Mouse (Mus musculus) midbrain, postnatal 0 days (tissue): ENCODE results near the gene Rpl4. TPM values are rescaled to one million over a fixed set of nuclear protein-coding genes. Genes with fewer than 3 reads are reported as not detected.

Experiments
- ATAC-seq: fragments of 200-750 bp; cut with Nextera tagmentation; 2 replicates; pipeline ENCODE4 v1.8.0; 2017; ENCODE audit warnings: moderate number of reproducible peaks, mild to moderate bottlenecking, moderate TSS enrichment, moderate library complexity; ENCODE audit not compliant: low FRiP score
- DNase-seq: peaks from one replicate; pipeline ENCODE4 v3.0.0-alpha.2; 2015; ENCODE audit warnings: low spot score
- H3K27ac ChIP-seq: fragments of 300-500 bp; sonication (generic); 2 replicates; pipeline ENCODE4 v1.5.1; 2014; ENCODE audit warnings: low read depth, mild to moderate bottlenecking, low read length, mixed read lengths
- H3K27me3 ChIP-seq: fragments of 300-500 bp; sonication (generic); 2 replicates; pipeline ENCODE4 v1.6.1; 2014; ENCODE audit warnings: low read length, control low read depth, mixed read lengths; ENCODE audit not compliant: insufficient read depth
- H3K36me3 ChIP-seq: fragments of 300-500 bp; sonication (generic); 2 replicates; pipeline ENCODE4 v1.6.1; 2014; ENCODE audit warnings: low read length, control low read depth, mixed read lengths; ENCODE audit not compliant: insufficient read depth
- H3K4me1 ChIP-seq: fragments of 300-500 bp; sonication (generic); 2 replicates; pipeline ENCODE4 v1.6.1; 2014; ENCODE audit warnings: mild to moderate bottlenecking, control low read depth, antibody characterized with exemption, low read length, mixed read lengths; ENCODE audit not compliant: insufficient read depth
- H3K4me2 ChIP-seq: fragments of 300-500 bp; sonication (generic); 2 replicates; pipeline ENCODE4 v1.6.1; 2014; ENCODE audit warnings: low read depth, mild to moderate bottlenecking, low read length, mixed read lengths; ENCODE audit not compliant: poor library complexity, severe bottlenecking
- H3K4me3 ChIP-seq: fragments of 300-500 bp; sonication (generic); 2 replicates; pipeline ENCODE4 v1.5.1; 2014; ENCODE audit warnings: low read depth, mild to moderate bottlenecking, low read length, moderate library complexity
- H3K9ac ChIP-seq: fragments of 300-500 bp; sonication (generic); replicated peaks from 2 replicates; pipeline ENCODE4 v1.6.1; 2014; ENCODE audit warnings: mild to moderate bottlenecking, low read length, moderate library complexity, mixed read lengths; ENCODE audit not compliant: poor library complexity, severe bottlenecking
- H3K9me3 ChIP-seq: fragments of 300-500 bp; sonication (generic); 2 replicates; pipeline ENCODE4 v1.6.1; 2016; ENCODE audit warnings: low read length, control low read depth
- CTCF ChIP-seq: IDR thresholded peaks from 2 replicates; pipeline ENCODE4 v1.5.1; 2016; ENCODE audit warnings: antibody characterized with exemption, mild to moderate bottlenecking
- WGBS: fragments of 180-500 bp; shearing (Covaris S2); extraction: QIAGEN DNeasy Blood & Tissue Kit; methylation state at CpG from one replicate; pipeline ENCODE4 v1.1.7; 2014; 5-methylcytosine and 5-hydroxymethylcytosine counted together
- polyA plus RNA-seq: library from polyadenylated mRNA; unstranded; fragments of >200 nt; fragmentation: Nextera tagmentation; extraction: Ambion mirVana; gene quantifications from 2 replicates; pipeline ENCODE4 v1.2.1, GENCODE M21; 2015
- total RNA-seq: library from RNA; depleted of rRNA; stranded (reverse); fragments of >200 nt; gene quantifications from 2 replicates; pipeline ENCODE4 v1.2.3, GENCODE M21; 2014

Rpl4 gene
- total and polyA plus RNA-seq, 2 experiments from 2014 or later = 541 to 607 TPM

- no peak overlapping the region for H3K27ac ChIP-seq
- H3K4me2 ChIP-seq = no peak overlapping the region
- H3K4me3 ChIP-seq = no peak overlapping the region
- no peak for ATAC-seq
- DNase-seq = no peak
- WGBS = 95% methylated on average over 2 of the region's 2 CpGs
- H3K4me1 ChIP-seq = no peaks in the 10 kb centered on the region
- H3K36me3 ChIP-seq = no peaks in the 10 kb centered on the region
- H3K9me3 ChIP-seq = no peaks in the 10 kb centered on the region
- H3K27me3 ChIP-seq = no peaks in the 10 kb centered on the region
- no peak overlapping the region for H3K9ac ChIP-seq
- TF ChIP-seq CTCF = no peak
Observed at GRCm38 (mm10) chr9:64216641-64217040, 43.5 kb downstream of the Rpl4 start.

- DNase-seq (no peak), ATAC-seq (no peak)
- H3K27ac ChIP-seq = no peak overlapping the region
- H3K4me3 ChIP-seq = no peak overlapping the region
- H3K27me3 ChIP-seq = no peaks in the 10 kb centered on the region
- no peaks in the 10 kb centered on the region for H3K9me3 ChIP-seq
- no peaks in the 10 kb centered on the region for H3K36me3 ChIP-seq
- TF ChIP-seq CTCF = no peak
- H3K4me1 ChIP-seq = no peaks in the 10 kb centered on the region
- no peak overlapping the region for H3K9ac ChIP-seq
- H3K4me2 ChIP-seq = no peak overlapping the region
Observed at GRCm38 (mm10) chr9:64217887-64218286, 44.7 kb downstream of the Rpl4 start.

- Histone ChIP-seq H3K9me3 (no peaks in the 10 kb centered on the region), H3K36me3 (no peaks in the 10 kb centered on the region), H3K4me1 (no peaks in the 10 kb centered on the region), H3K4me3 (no peak overlapping the region), H3K4me2 (no peak overlapping the region), H3K27ac (no peak overlapping the region), H3K27me3 (no peaks in the 10 kb centered on the region), H3K9ac (no peak overlapping the region)
- no peak for TF ChIP-seq CTCF
- DNase-seq (no peak), ATAC-seq (no peak)
- WGBS = 39% methylated on average over 1 of the region's 1 CpGs
Observed at GRCm38 (mm10) chr9:64219305-64219704, 46.1 kb downstream of the Rpl4 start.

- TF ChIP-seq CTCF = no peak
- DNase-seq (no peak), ATAC-seq (no peak)
- no peaks in the 10 kb centered on the region for H3K27me3 ChIP-seq
- no peaks in the 10 kb centered on the region for H3K9me3 ChIP-seq
- H3K4me3 ChIP-seq = no peak overlapping the region
- no peak overlapping the region for H3K4me2 ChIP-seq
- no peaks in the 10 kb centered on the region for H3K4me1 ChIP-seq
- H3K9ac ChIP-seq = no peak overlapping the region
- no peaks in the 10 kb centered on the region for H3K36me3 ChIP-seq
- WGBS = 81% methylated on average over 10 of the region's 10 CpGs
- H3K27ac ChIP-seq = no peak overlapping the region
Observed at GRCm38 (mm10) chr9:64219772-64220420, 46.7 kb downstream of the Rpl4 start.

- Histone ChIP-seq H3K36me3 (no peaks in the 10 kb centered on the region), H3K27ac (no peak overlapping the region), H3K4me2 (no peak overlapping the region), H3K9ac (no peak overlapping the region), H3K9me3 (no peaks in the 10 kb centered on the region), H3K4me1 (no peaks in the 10 kb centered on the region), H3K4me3 (no peak overlapping the region), H3K27me3 (no peaks in the 10 kb centered on the region)
- no peak for TF ChIP-seq CTCF
- DNase-seq (no peak), ATAC-seq (no peak)
- 73% methylated on average over 1 of the region's 1 CpGs for WGBS
Observed at GRCm38 (mm10) chr9:64220603-64221002, 47.4 kb downstream of the Rpl4 start.

GRCm38 (mm10) chr9:64221480-64221879, 48.3 kb downstream of the Rpl4 start:
- H3K36me3 ChIP-seq = no peaks in the 10 kb centered on the region
- DNase-seq = no peak
- no peak overlapping the region for H3K9ac ChIP-seq
- no peaks in the 10 kb centered on the region for H3K27me3 ChIP-seq
- no peak overlapping the region for H3K27ac ChIP-seq
- 95% methylated on average over 4 of the region's 4 CpGs for WGBS
- no peak for ATAC-seq
- H3K4me1 ChIP-seq = no peaks in the 10 kb centered on the region
- H3K4me2 ChIP-seq = no peak overlapping the region
- TF ChIP-seq CTCF = no peak
- H3K9me3 ChIP-seq = no peaks in the 10 kb centered on the region
- no peak overlapping the region for H3K4me3 ChIP-seq
